Mouse (Mus musculus) cortical plate, adult 2 months (tissue): Measurements from ENCODE around the gene Mapk13.

Experiments
- CTCF ChIP-seq: fragments of 200-500 bp; IDR thresholded peaks from 2 replicates; pipeline ENCODE4 v1.5.1; 2011; ENCODE audit warnings: mild to moderate bottlenecking, control low read depth, low read length; ENCODE audit not compliant: insufficient read depth; ENCODE audit errors: extremely low read depth
- POLR2A ChIP-seq: fragments of 200-500 bp; IDR thresholded peaks from 2 replicates; pipeline ENCODE4 v1.6.1; 2011; ENCODE audit warnings: mild to moderate bottlenecking, low read length, control low read depth; ENCODE audit not compliant: insufficient read depth; ENCODE audit errors: extremely low read depth

DNA sequence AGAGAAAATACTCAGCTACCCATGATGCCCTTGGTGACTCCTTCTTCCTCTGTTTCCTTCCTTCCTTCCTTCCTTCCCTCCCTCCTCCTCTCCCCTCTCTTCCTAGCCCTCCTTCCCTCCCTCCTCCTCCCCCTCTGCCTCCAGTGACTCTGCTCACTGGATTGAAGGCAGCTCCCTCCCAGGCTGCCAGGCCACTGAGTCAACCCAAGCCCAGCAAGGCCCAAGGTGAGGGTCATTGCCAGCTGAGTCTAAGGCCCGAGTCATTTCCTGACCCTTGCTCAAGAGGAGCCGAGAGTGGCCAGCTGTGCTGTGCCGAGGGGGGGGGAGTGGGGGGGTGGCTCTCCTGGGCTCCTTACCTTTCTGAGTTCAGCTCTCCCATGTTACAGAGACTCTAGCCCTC lies 2.9 kb upstream of the Mapk13 start:
- no peak for TF ChIP-seq POLR2A
- no peak for TF ChIP-seq CTCF
